Mouse (Mus musculus): ENCODE results near the gene Dnm2.

GRCm38 (mm10) chr9:21383966-21384365, 40.7 kb upstream of the Dnm2 start:
- no peak for TF ChIP-seq CTCF (IDR thresholded peaks at IDR 0.05)
- TF ChIP-seq EP300 (IDR thresholded peaks at IDR 0.05): no peak

All from lung, postnatal 0 days (tissue).